Mouse (Mus musculus) kidney, adult 8-10 months (tissue): Measurements from ENCODE around the gene Asb10.
"Not testable (repeated sequence)": the region's sequence is repeated elsewhere in the genome, so short reads cannot be mapped to it uniquely, and the experiment has no call there.

Experiments used
- DNase-seq, 2 experiments: peaks; one replicate each; pipeline ENCODE4 v3.0.0; 2022

Gene Asb10

GRCm38 (mm10) chr5:24540387-24541143 lies at the start of gene Asb10:
Gene Asb10, minus strand, starts transcription at chr5:24540978.
- peak; percentile 21 to 35 for DNase-seq

- DNase-seq: no peak
Observed at GRCm38 (mm10) chr5:24589511-24590500, 49.0 kb upstream of the Asb10 start.

- DNase-seq: no peak
Observed at GRCm38 (mm10) chr5:24587200-24587577, 46.4 kb upstream of the Asb10 start.

- peak; percentile 74 to 81 for DNase-seq
Observed at GRCm38 (mm10) chr5:24586547-24587199, 45.9 kb upstream of the Asb10 start, which contains the start of gene Chpf2. Gene Chpf2, plus strand, starts transcription at chr5:24586741.

- DNase-seq: no peak
Observed at GRCm38 (mm10) chr5:24586106-24586505, 45.3 kb upstream of the Asb10 start.

- no peak for DNase-seq
Observed at GRCm38 (mm10) chr5:24578109-24578963, 37.6 kb upstream of the Asb10 start.

- DNase-seq: peak; percentile 100
Observed at GRCm38 (mm10) chr5:24577183-24577929, 36.6 kb upstream of the Asb10 start, which contains the start of gene Abcf2. Gene Abcf2, minus strand, starts transcription at chr5:24577467.

- DNase-seq: no peak
Observed at GRCm38 (mm10) chr5:24576801-24577182, 36.0 kb upstream of the Asb10 start.

GRCm38 (mm10) chr5:24575948-24576347 lies 35.2 kb upstream of the Asb10 start:
- DNase-seq: no peak

GRCm38 (mm10) chr5:24556709-24557108 lies 15.9 kb upstream of the Asb10 start, which contains the start of gene 4931409K22Rik:
Gene 4931409K22Rik, minus strand, starts transcription at chr5:24556809.
- no peak for DNase-seq

- DNase-seq: not testable (repeated sequence)
Observed at GRCm38 (mm10) chr5:24555335-24555734, 14.6 kb upstream of the Asb10 start.

- DNase-seq: no peak
Observed at GRCm38 (mm10) chr5:24553621-24554244, 13.0 kb upstream of the Asb10 start.

GRCm38 (mm10) chr5:24551317-24551688 lies 10.5 kb upstream of the Asb10 start:
- DNase-seq: no peak

GRCm38 (mm10) chr5:24550598-24551316 lies 10.0 kb upstream of the Asb10 start:
- peak in 1 of 2 experiments; percentile 11 for DNase-seq

- DNase-seq: no peak
Observed at GRCm38 (mm10) chr5:24542643-24543042, 1.9 kb upstream of the Asb10 start.

GRCm38 (mm10) chr5:24541144-24541569 lies 379 bp upstream of the Asb10 start:
- DNase-seq: no peak

- no peak for DNase-seq
Observed at GRCm38 (mm10) chr5:24539571-24540296, 1.0 kb downstream of the Asb10 start.

GRCm38 (mm10) chr5:24537618-24538017 lies 3.2 kb downstream of the Asb10 start:
- no peak for DNase-seq

- DNase-seq: no peak
Observed at GRCm38 (mm10) chr5:24536511-24536910, 4.3 kb downstream of the Asb10 start.
